Mouse (Mus musculus) T-cell, adult 2 months (primary cell): ENCODE results near the gene Ptprm.

ENCODE experiments used
- DNase-seq: peaks from one replicate; pipeline ENCODE4 v3.0.0; 2022; ENCODE audit warnings: low spot score

Ptprm gene

GRCm38 (mm10) chr17:67215326-67215725 lies 138.9 kb downstream of the Ptprm start:
- no peak for DNase-seq

- no peak for DNase-seq
These were observed 140.5 kb downstream of the Ptprm start for GRCm38 (mm10) chr17:67213711-67214110.

GRCm38 (mm10) chr17:67209676-67210344 lies 144.4 kb downstream of the Ptprm start:
- DNase-seq = no peak

- no peak for DNase-seq
These were observed 145.7 kb downstream of the Ptprm start for GRCm38 (mm10) chr17:67208600-67208999.

GRCm38 (mm10) chr17:67206984-67207383 lies 147.3 kb downstream of the Ptprm start:
- no peak for DNase-seq

GRCm38 (mm10) chr17:67201151-67201550 lies 153.1 kb downstream of the Ptprm start:
- no peak for DNase-seq

- DNase-seq = no peak
These were observed 160.5 kb downstream of the Ptprm start for GRCm38 (mm10) chr17:67193728-67194127.

GRCm38 (mm10) chr17:67188514-67188913 lies 165.7 kb downstream of the Ptprm start:
- DNase-seq = no peak

GRCm38 (mm10) chr17:67186879-67187278 lies 167.4 kb downstream of the Ptprm start:
- no peak for DNase-seq

GRCm38 (mm10) chr17:67185942-67186341 lies 168.3 kb downstream of the Ptprm start:
- no peak for DNase-seq

GRCm38 (mm10) chr17:67179446-67179845 lies 174.8 kb downstream of the Ptprm start:
- DNase-seq = no peak

- no peak for DNase-seq
These were observed 175.5 kb downstream of the Ptprm start for GRCm38 (mm10) chr17:67178686-67179265.

GRCm38 (mm10) chr17:67175836-67176235 lies 178.4 kb downstream of the Ptprm start:
- DNase-seq = no peak

GRCm38 (mm10) chr17:67171353-67171752 lies 182.9 kb downstream of the Ptprm start:
- DNase-seq = no peak

GRCm38 (mm10) chr17:67170696-67171095 lies 183.6 kb downstream of the Ptprm start:
- DNase-seq = no peak

GRCm38 (mm10) chr17:67165876-67166275 lies 188.4 kb downstream of the Ptprm start:
- no peak for DNase-seq

GRCm38 (mm10) chr17:67159611-67160010 lies 194.6 kb downstream of the Ptprm start:
- DNase-seq = no peak

GRCm38 (mm10) chr17:67157089-67157752 lies 197.0 kb downstream of the Ptprm start:
- DNase-seq = no peak

GRCm38 (mm10) chr17:67152218-67152617 lies 202.0 kb downstream of the Ptprm start:
- DNase-seq = no peak

- no peak for DNase-seq
These were observed 203.8 kb downstream of the Ptprm start for GRCm38 (mm10) chr17:67150441-67150840.

- DNase-seq = no peak
These were observed 212.0 kb downstream of the Ptprm start for GRCm38 (mm10) chr17:67142183-67142756.

- DNase-seq = no peak
These were observed 213.8 kb downstream of the Ptprm start for GRCm38 (mm10) chr17:67140502-67140901.

- no peak for DNase-seq
These were observed 215.3 kb downstream of the Ptprm start for GRCm38 (mm10) chr17:67138981-67139380.
